Mouse (Mus musculus): ENCODE measurements at regions not wholly inside any gene's neighbourhood (a gene's known extent, or its start where the extent isn't known, plus 50 kb on each side); places are given as distances from the start of the nearest gene placed in this dataset.

- no peak overlapping the region for H3K4me2 ChIP-seq (ENCODE audit: low read depth, low read length)
- H3K4me3 ChIP-seq (ENCODE audit: low read depth, low read length): no peak overlapping the region
- H3K36me3 ChIP-seq (ENCODE audit: control insufficient read depth, insufficient read depth, low read length): no peaks in the 10 kb centered on the region
- H3K27ac ChIP-seq (ENCODE audit: low read depth, low read length): no peak overlapping the region; the same call in 1 of the 2 replicates
- 9% methylated on average over 13 of the region's 14 CpGs for WGBS
- H3K9ac ChIP-seq (replicated peaks; ENCODE audit: low read depth, low read length): no peak overlapping the region
- H3K27me3 ChIP-seq (ENCODE audit: control insufficient read depth, insufficient read depth, low read length): no peaks in the 10 kb centered on the region
- H3K9me3 ChIP-seq (ENCODE audit: control insufficient read depth, low read length): no peaks in the 10 kb centered on the region
- peaks cover 7% of the 10 kb centered on the region; the same call in 1 of the 2 replicates for H3K4me1 ChIP-seq (ENCODE audit: control insufficient read depth, insufficient read depth, low read length)
- peak; percentile 80 for ATAC-seq (ENCODE audit: low read depth)
These were observed 121.0 kb upstream of the Dynlrb2 start for GRCm38 (mm10) chr8:116383495-116384417.

- no peak overlapping the region for H3K9ac ChIP-seq (replicated peaks; ENCODE audit: low read depth, low read length)
- no peaks in the 10 kb centered on the region for H3K36me3 ChIP-seq (ENCODE audit: control insufficient read depth, insufficient read depth, low read length)
- no peak overlapping the region for H3K27ac ChIP-seq (ENCODE audit: low read depth, low read length)
- H3K4me1 ChIP-seq (ENCODE audit: control insufficient read depth, insufficient read depth, low read length): peaks cover 7% of the 10 kb centered on the region; the same call in 1 of the 2 replicates
- no peaks in the 10 kb centered on the region for H3K27me3 ChIP-seq (ENCODE audit: control insufficient read depth, insufficient read depth, low read length)
- no peaks in the 10 kb centered on the region for H3K9me3 ChIP-seq (ENCODE audit: control insufficient read depth, low read length)
- 75% methylated on average over 8 of the region's 8 CpGs for WGBS
- no peak for ATAC-seq (ENCODE audit: low read depth)
- no peak overlapping the region for H3K4me2 ChIP-seq (ENCODE audit: low read depth, low read length)
- no peak overlapping the region for H3K4me3 ChIP-seq (ENCODE audit: low read depth, low read length)
These were observed 121.7 kb upstream of the Dynlrb2 start for GRCm38 (mm10) chr8:116383036-116383435.

GRCm38 (mm10) chr8:116380601-116381000 lies 124.2 kb upstream of the Dynlrb2 start:
- WGBS: 94% methylated on average over 4 of the region's 4 CpGs

GRCm38 (mm10) chr8:116379851-116380250 lies 124.9 kb upstream of the Dynlrb2 start:
- no peak overlapping the region for H3K4me3 ChIP-seq (ENCODE audit: low read depth, low read length)
- peaks cover 3% of the 10 kb centered on the region; the same call in 1 of the 2 replicates for H3K4me1 ChIP-seq (ENCODE audit: control insufficient read depth, insufficient read depth, low read length)
- H3K4me2 ChIP-seq (ENCODE audit: low read depth, low read length): no peak overlapping the region
- no peak overlapping the region for H3K27ac ChIP-seq (ENCODE audit: low read depth, low read length)
- H3K27me3 ChIP-seq (ENCODE audit: control insufficient read depth, insufficient read depth, low read length): no peaks in the 10 kb centered on the region
- no peak for ATAC-seq (ENCODE audit: low read depth)
- no peaks in the 10 kb centered on the region for H3K9me3 ChIP-seq (ENCODE audit: control insufficient read depth, low read length)
- WGBS: 62% methylated on average over 3 of the region's 3 CpGs
- H3K9ac ChIP-seq (replicated peaks; ENCODE audit: low read depth, low read length): no peak overlapping the region
- no peaks in the 10 kb centered on the region for H3K36me3 ChIP-seq (ENCODE audit: control insufficient read depth, insufficient read depth, low read length)

More at GRCm38 (mm10) chr8:116380601-116381000, 124.2 kb upstream of the Dynlrb2 start:
- Histone ChIP-seq H3K4me2 (ENCODE audit: low read depth, low read length) (no peak overlapping the region), H3K36me3 (ENCODE audit: control insufficient read depth, insufficient read depth, low read length) (no peaks in the 10 kb centered on the region), H3K9me3 (ENCODE audit: control insufficient read depth, low read length) (no peaks in the 10 kb centered on the region), H3K4me3 (ENCODE audit: low read depth, low read length) (no peak overlapping the region), H3K9ac (replicated peaks; ENCODE audit: low read depth, low read length) (no peak overlapping the region), H3K27me3 (ENCODE audit: control insufficient read depth, insufficient read depth, low read length) (no peaks in the 10 kb centered on the region), H3K27ac (ENCODE audit: low read depth, low read length) (no peak overlapping the region), H3K4me1 (ENCODE audit: control insufficient read depth, insufficient read depth, low read length) (peaks cover 4% of the 10 kb centered on the region; the same call in 1 of the 2 replicates)
- ATAC-seq (ENCODE audit: low read depth): no peak

GRCm38 (mm10) chr8:116375758-116376157 lies 129.0 kb upstream of the Dynlrb2 start:
- Histone ChIP-seq H3K27ac (ENCODE audit: low read depth, low read length) (no peak overlapping the region), H3K4me2 (ENCODE audit: low read depth, low read length) (no peak overlapping the region), H3K9me3 (ENCODE audit: control insufficient read depth, low read length) (no peaks in the 10 kb centered on the region), H3K9ac (replicated peaks; ENCODE audit: low read depth, low read length) (no peak overlapping the region), H3K36me3 (ENCODE audit: control insufficient read depth, insufficient read depth, low read length) (no peaks in the 10 kb centered on the region), H3K27me3 (ENCODE audit: control insufficient read depth, insufficient read depth, low read length) (no peaks in the 10 kb centered on the region), H3K4me3 (ENCODE audit: low read depth, low read length) (no peak overlapping the region), H3K4me1 (ENCODE audit: control insufficient read depth, insufficient read depth, low read length) (no peaks in the 10 kb centered on the region)
- no peak for ATAC-seq (ENCODE audit: low read depth)
- 89% methylated on average over 5 of the region's 5 CpGs for WGBS

GRCm38 (mm10) chr8:116373063-116373462 lies 131.7 kb upstream of the Dynlrb2 start:
- Histone ChIP-seq H3K27ac (ENCODE audit: low read depth, low read length) (no peak overlapping the region), H3K27me3 (ENCODE audit: control insufficient read depth, insufficient read depth, low read length) (no peaks in the 10 kb centered on the region), H3K36me3 (ENCODE audit: control insufficient read depth, insufficient read depth, low read length) (no peaks in the 10 kb centered on the region), H3K4me1 (ENCODE audit: control insufficient read depth, insufficient read depth, low read length) (no peaks in the 10 kb centered on the region), H3K4me2 (ENCODE audit: low read depth, low read length) (no peak overlapping the region), H3K4me3 (ENCODE audit: low read depth, low read length) (no peak overlapping the region), H3K9me3 (ENCODE audit: control insufficient read depth, low read length) (no peaks in the 10 kb centered on the region), H3K9ac (replicated peaks; ENCODE audit: low read depth, low read length) (no peak overlapping the region)
- ATAC-seq (ENCODE audit: low read depth): no peak
- WGBS: 83% methylated on average over 4 of the region's 4 CpGs

GRCm38 (mm10) chr8:116372574-116372973 lies 132.2 kb upstream of the Dynlrb2 start:
- H3K4me2 ChIP-seq (ENCODE audit: low read depth, low read length): no peak overlapping the region
- no peaks in the 10 kb centered on the region for H3K27me3 ChIP-seq (ENCODE audit: control insufficient read depth, insufficient read depth, low read length)
- H3K9me3 ChIP-seq (ENCODE audit: control insufficient read depth, low read length): no peaks in the 10 kb centered on the region
- H3K36me3 ChIP-seq (ENCODE audit: control insufficient read depth, insufficient read depth, low read length): no peaks in the 10 kb centered on the region
- H3K4me3 ChIP-seq (ENCODE audit: low read depth, low read length): no peak overlapping the region
- no peak overlapping the region for H3K27ac ChIP-seq (ENCODE audit: low read depth, low read length)
- no peak overlapping the region for H3K9ac ChIP-seq (replicated peaks; ENCODE audit: low read depth, low read length)
- H3K4me1 ChIP-seq (ENCODE audit: control insufficient read depth, insufficient read depth, low read length): no peaks in the 10 kb centered on the region
- ATAC-seq (ENCODE audit: low read depth): peak; percentile 63; the same call in 1 of the 2 replicates
- WGBS: 42% methylated on average over 3 of the region's 3 CpGs

- Histone ChIP-seq H3K4me2 (ENCODE audit: low read depth, low read length) (no peak overlapping the region), H3K9me3 (ENCODE audit: control insufficient read depth, low read length) (no peaks in the 10 kb centered on the region), H3K4me3 (ENCODE audit: low read depth, low read length) (no peak overlapping the region), H3K36me3 (ENCODE audit: control insufficient read depth, insufficient read depth, low read length) (no peaks in the 10 kb centered on the region), H3K9ac (replicated peaks; ENCODE audit: low read depth, low read length) (no peak overlapping the region), H3K27me3 (ENCODE audit: control insufficient read depth, insufficient read depth, low read length) (no peaks in the 10 kb centered on the region), H3K4me1 (ENCODE audit: control insufficient read depth, insufficient read depth, low read length) (no peaks in the 10 kb centered on the region), H3K27ac (ENCODE audit: low read depth, low read length) (no peak overlapping the region)
- no peak for ATAC-seq (ENCODE audit: low read depth)
- WGBS: 67% methylated on average over 9 of the region's 9 CpGs
These were observed 132.7 kb upstream of the Dynlrb2 start for GRCm38 (mm10) chr8:116372056-116372455.

GRCm38 (mm10) chr8:116367491-116367890 lies 137.3 kb upstream of the Dynlrb2 start:
- WGBS: 27% methylated on average over 6 of the region's 6 CpGs

More at GRCm38 (mm10) chr8:116367491-116367890, 137.3 kb upstream of the Dynlrb2 start:
- H3K27ac ChIP-seq (ENCODE audit: low read depth, low read length): no peak overlapping the region
- no peak overlapping the region for H3K4me2 ChIP-seq (ENCODE audit: low read depth, low read length)
- H3K4me3 ChIP-seq (ENCODE audit: low read depth, low read length): no peak overlapping the region
- no peaks in the 10 kb centered on the region for H3K27me3 ChIP-seq (ENCODE audit: control insufficient read depth, insufficient read depth, low read length)
- H3K4me1 ChIP-seq (ENCODE audit: control insufficient read depth, insufficient read depth, low read length): no peaks in the 10 kb centered on the region
- H3K9ac ChIP-seq (replicated peaks; ENCODE audit: low read depth, low read length): no peak overlapping the region
- ATAC-seq (ENCODE audit: low read depth): no peak
- H3K36me3 ChIP-seq (ENCODE audit: control insufficient read depth, insufficient read depth, low read length): no peaks in the 10 kb centered on the region
- no peaks in the 10 kb centered on the region for H3K9me3 ChIP-seq (ENCODE audit: control insufficient read depth, low read length)
